Mouse (Mus musculus): Measurements from ENCODE around the gene Tppp2. TPM values are rescaled to one million over a fixed set of nuclear protein-coding genes. Genes with fewer than 3 reads are reported as not detected.

Gene Tppp2
- polyA plus RNA-seq, 1 experiment from 2014 or later = not detected

Other genes with a start within 250 kb of the Tppp2 start
- gene Gm17079, start 223.0 kb upstream of the Tppp2 start, polyA plus RNA-seq (2015; fragmentation: Nextera tagmentation; extraction: Ambion mirVana) = not detected in 2 replicates
- gene Gm5800, start 201.2 kb upstream of the Tppp2 start, polyA plus RNA-seq (2015; fragmentation: Nextera tagmentation; extraction: Ambion mirVana) = not detected in 2 replicates
- gene Ang4, start 144.8 kb upstream of the Tppp2 start, polyA plus RNA-seq (2015; fragmentation: Nextera tagmentation; extraction: Ambion mirVana) = not detected in 2 replicates
- not detected in 2 replicates for gene AY358078, start 118.4 kb upstream of the Tppp2 start, polyA plus RNA-seq (2015; fragmentation: Nextera tagmentation; extraction: Ambion mirVana)
- gene Ear6, start 64.7 kb upstream of the Tppp2 start, polyA plus RNA-seq (2015; fragmentation: Nextera tagmentation; extraction: Ambion mirVana) = not detected in 2 replicates
- gene Mettl17, start 33.6 kb upstream of the Tppp2 start, polyA plus RNA-seq (2015; fragmentation: Nextera tagmentation; extraction: Ambion mirVana) = 85.5 and 85.7 TPM in 2 replicates
- 1.8 and 1.9 TPM in 2 replicates for gene Slc39a2, start 25.5 kb upstream of the Tppp2 start, polyA plus RNA-seq (2015; fragmentation: Nextera tagmentation; extraction: Ambion mirVana)
- gene Ndrg2, start 4.3 kb upstream of the Tppp2 start, polyA plus RNA-seq (2015; fragmentation: Nextera tagmentation; extraction: Ambion mirVana) = 152 TPM in 2 replicates
- gene Rnase13, start 4.3 kb downstream of the Tppp2 start, polyA plus RNA-seq (2015; fragmentation: Nextera tagmentation; extraction: Ambion mirVana) = not detected in 2 replicates
- gene Arhgef40, start 66.3 kb downstream of the Tppp2 start, polyA plus RNA-seq (2015; fragmentation: Nextera tagmentation; extraction: Ambion mirVana) = 65.7 and 69.8 TPM in 2 replicates
- gene Tmem253, start 97.2 kb downstream of the Tppp2 start, polyA plus RNA-seq (2015; fragmentation: Nextera tagmentation; extraction: Ambion mirVana) = 0.28 and 0.64 TPM in 2 replicates
- gene Zfp219, start 102.3 kb downstream of the Tppp2 start, polyA plus RNA-seq (2015; fragmentation: Nextera tagmentation; extraction: Ambion mirVana) = 43.3 and 48.9 TPM in 2 replicates
- gene Olfr221, start 124.0 kb downstream of the Tppp2 start, polyA plus RNA-seq (2015; fragmentation: Nextera tagmentation; extraction: Ambion mirVana) = not detected in 2 replicates
- gene Hnrnpc, start 185.6 kb downstream of the Tppp2 start, polyA plus RNA-seq (2015; fragmentation: Nextera tagmentation; extraction: Ambion mirVana) = 710 and 729 TPM in 2 replicates
- gene Rpgrip1, start 192.3 kb downstream of the Tppp2 start, polyA plus RNA-seq (2015; fragmentation: Nextera tagmentation; extraction: Ambion mirVana) = 61.9 and 71.1 TPM in 2 replicates

Data from forebrain, embryonic 15.5 days (tissue).